Mouse (Mus musculus) spleen, adult 2 months (tissue): ENCODE results near the gene Jph2.

Source experiments
- CTCF ChIP-seq: fragments of 200-500 bp; IDR thresholded peaks from 2 replicates; pipeline ENCODE4 v1.5.1; 2011; ENCODE audit warnings: mild to moderate bottlenecking, inconsistent platforms; ENCODE audit not compliant: insufficient read depth, insufficient read length, insufficient replicate concordance; ENCODE audit errors: extremely low read depth
- POLR2A ChIP-seq: fragments of 200-500 bp; IDR thresholded peaks from 2 replicates; pipeline ENCODE4 v1.6.1; 2011; ENCODE audit warnings: low read depth, low read length, inconsistent platforms

- TF ChIP-seq CTCF (no peak), POLR2A (no peak)
Measured at GRCm38 (mm10) chr2:163422895-163423660, 25.3 kb upstream of the Jph2 start.
